Mouse (Mus musculus) small intestine, adult 2 months (tissue): ENCODE results near the gene Mgat4d. TPM values are rescaled to one million over a fixed set of nuclear protein-coding genes. Genes with fewer than 3 reads are reported as not detected.
"Not testable (repeated sequence)": the region's sequence is repeated elsewhere in the genome, so short reads cannot be mapped to it uniquely, and the experiment has no call there.

ENCODE experiments used
- H3K27ac ChIP-seq: fragments of 200-500 bp; 2 replicates; pipeline ENCODE4 v1.5.1; 2012; ENCODE audit warnings: low read depth, low read length, control low read depth, inconsistent platforms; ENCODE audit not compliant: insufficient read depth
- H3K27me3 ChIP-seq: fragments of 200-500 bp; 2 replicates; pipeline ENCODE4 v1.6.1; 2012; ENCODE audit warnings: mild to moderate bottlenecking, moderate library complexity, low read length, inconsistent platforms; ENCODE audit not compliant: control insufficient read depth, insufficient read depth
- H3K36me3 ChIP-seq: fragments of 200-500 bp; 2 replicates; pipeline ENCODE4 v1.6.1; 2012; ENCODE audit warnings: mild to moderate bottlenecking, low read length, control low read depth, inconsistent platforms; ENCODE audit not compliant: control insufficient read depth, insufficient read depth
- H3K4me1 ChIP-seq: fragments of 200-500 bp; 2 replicates; pipeline ENCODE4 v1.6.1; 2012; ENCODE audit warnings: low read length, inconsistent platforms, mixed read lengths; ENCODE audit not compliant: control insufficient read depth, insufficient read depth, insufficient read length
- H3K4me3 ChIP-seq: fragments of 200-500 bp; 2 replicates; pipeline ENCODE4 v1.5.1; 2012; ENCODE audit warnings: low read depth, mild to moderate bottlenecking, control low read depth, inconsistent platforms, low read length, moderate library complexity
- CTCF ChIP-seq: fragments of 200-500 bp; IDR thresholded peaks from 2 replicates; pipeline ENCODE4 v1.5.1; 2012; ENCODE audit warnings: low read depth, mild to moderate bottlenecking, control low read depth, inconsistent platforms, low read length, moderate library complexity, mixed read lengths; ENCODE audit not compliant: insufficient replicate concordance, insufficient read length; ENCODE audit errors: extremely low read depth
- POLR2A ChIP-seq: fragments of 200-500 bp; IDR thresholded peaks from 2 replicates; pipeline ENCODE4 v1.6.1; 2012; ENCODE audit warnings: low read depth, mild to moderate bottlenecking, control low read depth, inconsistent platforms, low read length, moderate library complexity
- WGBS: fragments of 180-500 bp; shearing (Covaris S2); methylation state at CpG from one replicate; pipeline ENCODE4 v1.1.7; 2018; 5-methylcytosine and 5-hydroxymethylcytosine counted together
- polyA plus RNA-seq: library from polyadenylated mRNA; depleted of rRNA; stranded (reverse); fragments of >200 nt; gene quantifications from 2 replicates; pipeline ENCODE4 v1.2.3, GENCODE M21; 2012; rRNA removed

Mgat4d gene
- not detected in 2 replicates for polyA plus RNA-seq

DNA sequence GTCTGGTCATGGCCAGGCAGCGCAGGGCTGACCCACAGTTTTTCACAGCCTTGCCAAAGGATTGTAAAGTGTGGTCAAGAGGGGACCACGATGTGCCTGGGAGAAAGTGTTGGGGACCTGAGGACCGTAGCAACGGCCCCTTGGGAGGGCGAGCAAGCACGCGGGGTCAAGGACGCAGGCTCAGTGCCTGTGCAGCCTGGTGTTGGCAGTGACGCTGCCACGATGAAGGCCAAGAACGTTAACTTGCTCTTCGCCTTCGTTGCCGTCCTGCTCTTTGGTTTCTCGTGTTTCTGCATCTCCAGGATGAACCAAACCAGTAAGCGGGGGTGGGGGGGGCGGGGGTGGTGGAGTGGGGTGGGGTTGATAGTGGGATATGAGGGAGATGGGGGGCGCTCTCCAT lies at the start of gene Mgat4d:
Gene Mgat4d, plus strand, starts transcription at position 209 of the 400 bp plus-strand sequence.
- no peak within 1 kb of the TSS for H3K4me3 ChIP-seq
- peaks cover 2% of the 10 kb centered on the region; the same call in 1 of the 2 replicates for H3K27me3 ChIP-seq
- H3K27ac ChIP-seq = no peak within 1 kb of the TSS
- TF ChIP-seq CTCF (no peak), POLR2A (no peak)
- no peaks in the 10 kb centered on the region for H3K4me1 ChIP-seq
- no peaks in the 10 kb centered on the region for H3K36me3 ChIP-seq
- WGBS = 75% methylated on average over 18 of the region's 18 CpGs

DNA sequence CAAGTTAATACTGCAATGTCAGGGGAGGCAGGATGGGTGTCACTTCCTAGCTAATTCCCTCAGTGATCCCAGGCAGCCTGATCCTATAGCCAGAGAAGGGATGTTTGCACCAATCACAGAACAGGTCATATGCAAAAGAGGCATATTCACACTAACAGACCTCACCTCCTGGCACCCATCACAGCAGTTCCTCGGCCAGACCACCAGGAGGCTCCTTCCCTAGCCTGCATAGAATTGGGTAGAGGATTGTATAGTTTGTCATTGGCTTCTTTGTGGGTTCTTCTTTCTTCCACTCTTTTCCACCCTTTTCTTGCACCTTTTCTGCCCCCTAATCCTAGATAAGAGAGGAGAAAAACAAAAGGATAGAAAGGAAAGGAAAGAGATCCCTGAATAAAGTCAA lies 48.1 kb upstream of the Mgat4d start:
- Histone ChIP-seq H3K27me3 (no peaks in the 10 kb centered on the region), H3K36me3 (no peaks in the 10 kb centered on the region), H3K4me1 (no peaks in the 10 kb centered on the region), H3K4me3 (no peak overlapping the region), H3K27ac (no peak overlapping the region)
- TF ChIP-seq POLR2A (no peak), CTCF (peak; percentile 43; the same call in 1 of the 2 replicates)
- WGBS = 69% methylated on average over 1 of the region's 1 CpGs

DNA sequence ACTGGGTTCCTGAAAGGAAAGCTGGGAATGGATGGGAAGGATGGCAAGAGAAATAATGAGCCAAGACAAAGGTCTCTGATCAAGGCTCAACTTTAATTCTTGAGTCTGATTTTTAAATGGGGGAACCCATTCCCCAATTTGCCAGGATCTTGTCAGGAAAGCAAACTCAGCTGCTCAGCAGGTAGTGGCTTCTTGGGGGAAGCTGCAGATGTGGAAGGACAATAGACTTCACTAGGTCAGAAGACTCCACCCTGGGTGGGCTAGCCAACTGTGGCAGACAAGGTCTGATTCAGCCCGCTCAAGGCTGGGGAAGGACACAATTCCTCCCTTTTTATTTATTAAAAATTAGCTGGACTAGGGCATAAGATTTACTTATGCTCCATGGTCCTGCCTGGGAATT lies 43.3 kb upstream of the Mgat4d start:
- Histone ChIP-seq H3K36me3 (no peaks in the 10 kb centered on the region), H3K4me1 (no peaks in the 10 kb centered on the region), H3K27ac (no peak overlapping the region), H3K27me3 (no peaks in the 10 kb centered on the region), H3K4me3 (no peak overlapping the region)
- 94% methylated on average over 1 of the region's 1 CpGs for WGBS
- TF ChIP-seq POLR2A (no peak), CTCF (no peak)

DNA sequence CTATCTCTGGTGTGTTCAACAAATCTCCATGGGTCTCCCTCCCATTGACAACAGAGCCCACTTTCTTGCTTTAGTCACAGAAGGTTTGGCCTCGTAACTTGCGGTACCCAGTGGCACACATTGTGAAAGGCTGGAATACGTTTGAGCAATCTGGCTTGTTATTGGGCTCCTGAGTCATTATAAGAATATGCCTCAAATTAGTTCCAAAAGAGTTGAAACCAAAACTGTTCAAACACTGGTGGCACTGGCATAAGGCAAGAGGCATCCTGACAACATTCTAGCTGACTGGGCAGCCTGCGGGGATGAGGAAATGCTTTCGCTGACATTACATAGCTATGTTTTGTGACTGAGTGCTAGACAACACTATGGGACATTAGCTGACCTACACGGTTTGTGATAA lies 38.4 kb upstream of the Mgat4d start:
- Histone ChIP-seq H3K27me3 (no peaks in the 10 kb centered on the region), H3K27ac (no peak overlapping the region), H3K4me3 (no peak overlapping the region), H3K4me1 (no peaks in the 10 kb centered on the region), H3K36me3 (peaks cover 3% of the 10 kb centered on the region; the same call in 1 of the 2 replicates)
- TF ChIP-seq CTCF (no peak), POLR2A (no peak)
- WGBS = 86% methylated on average over 6 of the region's 6 CpGs

DNA sequence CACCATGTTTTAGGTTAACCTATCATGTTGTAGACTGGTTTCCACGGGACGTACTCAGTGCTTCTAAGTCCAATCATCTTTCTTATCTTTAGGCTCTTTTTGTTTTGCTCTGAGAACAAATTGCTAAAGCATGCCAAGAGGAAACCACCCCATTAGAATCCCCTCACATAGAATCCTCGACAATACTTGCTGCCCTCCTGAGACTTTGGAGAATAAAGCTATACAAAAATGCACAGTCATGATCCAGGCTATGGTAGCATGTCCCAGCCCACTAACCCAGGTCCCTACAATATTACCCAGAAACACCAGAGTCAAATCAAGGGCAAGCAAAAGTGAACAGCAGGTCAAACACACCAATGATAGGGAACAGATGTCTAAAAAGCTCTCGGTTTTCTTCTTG lies 33.2 kb upstream of the Mgat4d start:
- 83% methylated on average over 4 of the region's 4 CpGs for WGBS
- not testable (repeated sequence) for H3K4me1 ChIP-seq, H3K27ac ChIP-seq, H3K4me3 ChIP-seq, H3K27me3 ChIP-seq
- peaks cover 24% of the 10 kb centered on the region for H3K36me3 ChIP-seq

DNA sequence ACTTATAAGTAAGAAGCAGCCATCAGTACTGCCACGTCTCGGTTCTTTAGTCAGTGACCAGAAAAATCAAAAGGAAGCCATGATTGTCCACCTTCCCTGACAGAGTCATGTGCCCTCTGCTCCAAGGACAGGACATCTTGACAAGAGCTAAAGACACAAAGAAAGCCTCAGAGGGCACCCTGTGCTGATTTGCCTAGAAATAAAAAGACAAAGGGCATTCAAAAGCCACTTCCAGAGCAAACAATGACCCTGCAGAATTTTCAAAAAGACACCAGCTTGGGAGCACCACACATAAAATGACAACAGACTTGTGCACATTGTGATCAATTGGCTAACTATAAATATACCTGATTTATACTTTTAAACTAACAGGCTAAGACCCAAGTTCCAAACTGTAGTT lies 32.6 kb upstream of the Mgat4d start:
- Histone ChIP-seq H3K27me3 (no peaks in the 10 kb centered on the region), H3K4me1 (no peaks in the 10 kb centered on the region), H3K36me3 (peaks cover 27% of the 10 kb centered on the region), H3K27ac (no peak overlapping the region), H3K4me3 (no peak overlapping the region)
- 94% methylated on average over 2 of the region's 2 CpGs for WGBS
- TF ChIP-seq POLR2A (no peak), CTCF (no peak)

DNA sequence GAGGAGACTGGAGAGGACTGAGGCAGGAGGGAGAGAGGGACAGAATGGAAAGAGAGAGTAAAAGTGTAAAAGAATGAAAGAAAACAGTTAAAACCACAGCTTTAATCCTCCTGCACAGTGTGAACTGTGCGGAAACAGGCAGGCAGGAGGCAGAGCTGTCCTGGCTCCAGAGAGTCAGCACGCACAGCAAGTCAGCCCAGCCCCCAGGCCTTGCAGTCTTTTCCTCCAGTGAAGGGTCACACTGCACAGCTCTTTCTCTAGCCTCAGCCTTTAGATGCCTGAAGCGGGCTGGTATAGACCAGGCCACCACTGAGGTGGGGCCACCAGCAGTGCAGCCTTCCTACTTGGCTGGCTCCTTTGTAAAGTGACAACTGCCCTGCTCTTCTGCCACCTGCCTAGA lies 27.7 kb upstream of the Mgat4d start:
- Histone ChIP-seq H3K4me1 (no peaks in the 10 kb centered on the region), H3K36me3 (peaks cover 44% of the 10 kb centered on the region), H3K27me3 (no peaks in the 10 kb centered on the region), H3K4me3 (no peak overlapping the region), H3K27ac (no peak overlapping the region)
- WGBS = 94% methylated on average over 3 of the region's 3 CpGs
- no peak for TF ChIP-seq POLR2A
- TF ChIP-seq CTCF = no peak

DNA sequence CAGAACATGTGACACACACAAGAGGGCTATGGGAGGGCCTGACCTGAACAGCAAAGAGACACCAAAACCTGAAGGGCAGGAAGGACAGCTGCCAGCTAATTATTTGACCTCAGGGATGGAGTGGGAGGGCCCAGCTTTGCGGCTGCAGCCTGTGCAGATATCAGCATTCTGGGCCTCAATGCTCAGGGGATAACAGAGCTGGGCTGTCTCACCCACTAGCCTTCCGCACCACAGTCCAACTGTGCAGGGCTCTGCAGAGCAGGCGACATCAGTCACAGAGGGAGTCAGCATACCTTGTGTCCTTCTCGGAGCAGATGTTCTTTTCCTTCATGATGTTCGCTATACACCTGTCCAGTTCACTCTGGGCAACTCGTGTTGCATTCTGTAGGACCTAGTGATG lies 25.9 kb upstream of the Mgat4d start:
- H3K36me3 ChIP-seq = peaks cover 38% of the 10 kb centered on the region
- no peaks in the 10 kb centered on the region for H3K4me1 ChIP-seq
- no peak overlapping the region for H3K27ac ChIP-seq
- H3K4me3 ChIP-seq = no peak overlapping the region
- H3K27me3 ChIP-seq = no peaks in the 10 kb centered on the region
- whole genome bisulfite sequencing = 96% methylated on average over 6 of the region's 6 CpGs
- no peak for TF ChIP-seq CTCF
- TF ChIP-seq POLR2A = no peak
